Mouse (Mus musculus) ES-Bruce4 (cell line): ENCODE results near the gene Taok2. TPM values are rescaled to one million over a fixed set of nuclear protein-coding genes. Genes with fewer than 3 reads are reported as not detected.

Experiments used
- H3K27ac ChIP-seq: 2 replicates; pipeline ENCODE4 v1.5.1; 2012; ENCODE audit warnings: low read length, inconsistent platforms; ENCODE audit not compliant: insufficient read depth
- H3K27me3 ChIP-seq: 2 replicates; pipeline ENCODE4 v1.6.1; 2012; ENCODE audit warnings: mild to moderate bottlenecking, low read length, inconsistent platforms; ENCODE audit not compliant: control insufficient read depth, poor library complexity, insufficient read depth, severe bottlenecking
- H3K36me3 ChIP-seq: 2 replicates; pipeline ENCODE4 v1.6.1; 2012; ENCODE audit warnings: inconsistent platforms, mild to moderate bottlenecking, low read length, moderate library complexity; ENCODE audit not compliant: control insufficient read depth, poor library complexity, insufficient read depth, severe bottlenecking
- H3K4me1 ChIP-seq: one replicate; pipeline ENCODE4 v1.8.1; 2011; ENCODE audit warnings: low read length; ENCODE audit not compliant: control insufficient read depth, insufficient read depth
- H3K4me3 ChIP-seq: 2 replicates; pipeline ENCODE4 v1.5.1; 2011; ENCODE audit warnings: low read depth, mild to moderate bottlenecking, low read length
- H3K9ac ChIP-seq: 2 replicates; pipeline ENCODE4 v1.6.1; 2012; ENCODE audit warnings: low read depth, mild to moderate bottlenecking, inconsistent platforms; ENCODE audit not compliant: poor library complexity, severe bottlenecking
- H3K9me3 ChIP-seq: replicated peaks from 2 replicates; pipeline ENCODE4 v1.6.1; 2012; ENCODE audit warnings: mild to moderate bottlenecking, low read length, inconsistent platforms; ENCODE audit not compliant: control insufficient read depth, poor library complexity, insufficient read depth, severe bottlenecking
- CTCF ChIP-seq: IDR thresholded peaks from one replicate; pipeline ENCODE4 v1.8.1; 2011; ENCODE audit warnings: low read depth, low read length
- EP300 ChIP-seq: IDR thresholded peaks from 2 replicates; pipeline ENCODE4 v1.6.1; 2011; ENCODE audit warnings: low read depth, low read length; ENCODE audit not compliant: insufficient read depth
- POLR2A ChIP-seq: IDR thresholded peaks from one replicate; pipeline ENCODE4 v1.8.1; 2011; ENCODE audit warnings: low read length; ENCODE audit not compliant: insufficient read depth
- polyA plus RNA-seq: library from polyadenylated mRNA; stranded (reverse); fragments of >200 nt; gene quantifications from 2 replicates; pipeline ENCODE4 v1.2.4, GENCODE M21; 2011; ENCODE audit warnings: low read depth; ENCODE audit not compliant: missing spikeins, insufficient read depth, insufficient read length

Gene Taok2
- polyA plus RNA-seq, 1 experiment, result 41.0 TPM

GRCm38 (mm10) chr7:126825952-126826351 lies 58.6 kb downstream of the Taok2 start:
- peaks cover 10% of the 10 kb centered on the region for H3K4me1 ChIP-seq
- no peak overlapping the region for H3K9ac ChIP-seq
- no peaks in the 10 kb centered on the region for H3K9me3 ChIP-seq
- no peaks in the 10 kb centered on the region for H3K27me3 ChIP-seq
- no peak overlapping the region for H3K27ac ChIP-seq
- H3K36me3 ChIP-seq, result no peaks in the 10 kb centered on the region
- TF ChIP-seq EP300, result no peak
- TF ChIP-seq POLR2A, result no peak
- no peak for TF ChIP-seq CTCF
- no peak overlapping the region for H3K4me3 ChIP-seq

GRCm38 (mm10) chr7:126825403-126825802 lies 59.1 kb downstream of the Taok2 start:
- Histone ChIP-seq H3K9ac (no peak overlapping the region), H3K4me3 (no peak overlapping the region), H3K36me3 (no peaks in the 10 kb centered on the region), H3K27ac (no peak overlapping the region), H3K27me3 (no peaks in the 10 kb centered on the region), H3K9me3 (no peaks in the 10 kb centered on the region), H3K4me1 (peaks cover 10% of the 10 kb centered on the region)
- no peak for TF ChIP-seq POLR2A
- no peak for TF ChIP-seq CTCF
- TF ChIP-seq EP300, result no peak

- H3K9me3 ChIP-seq, result no peaks in the 10 kb centered on the region
- peak overlapping the region; percentile 3 for H3K4me3 ChIP-seq
- no peaks in the 10 kb centered on the region for H3K36me3 ChIP-seq
- peak overlapping the region; percentile 34; the same call in 1 of the 2 replicates for H3K9ac ChIP-seq
- no peak overlapping the region for H3K27ac ChIP-seq
- no peak for TF ChIP-seq POLR2A
- TF ChIP-seq EP300, result no peak
- TF ChIP-seq CTCF, result no peak
- H3K27me3 ChIP-seq, result no peaks in the 10 kb centered on the region
- H3K4me1 ChIP-seq, result peaks cover 11% of the 10 kb centered on the region
Measured at GRCm38 (mm10) chr7:126823940-126824339, 60.6 kb downstream of the Taok2 start.

- no peaks in the 10 kb centered on the region for H3K9me3 ChIP-seq
- H3K27ac ChIP-seq, result no peak overlapping the region
- peak overlapping the region; percentile 34 for H3K9ac ChIP-seq
- no peaks in the 10 kb centered on the region for H3K27me3 ChIP-seq
- TF ChIP-seq CTCF, result no peak
- no peak for TF ChIP-seq POLR2A
- TF ChIP-seq EP300, result no peak
- H3K4me3 ChIP-seq, result peak overlapping the region; percentile 56
- peaks cover 10% of the 10 kb centered on the region for H3K4me1 ChIP-seq
- H3K36me3 ChIP-seq, result no peaks in the 10 kb centered on the region
Measured at GRCm38 (mm10) chr7:126823202-126823711, 61.2 kb downstream of the Taok2 start.

GRCm38 (mm10) chr7:126822741-126823140 lies 61.8 kb downstream of the Taok2 start:
- Histone ChIP-seq H3K27ac (no peak overlapping the region), H3K9me3 (no peaks in the 10 kb centered on the region), H3K4me1 (peaks cover 10% of the 10 kb centered on the region), H3K4me3 (no peak overlapping the region), H3K27me3 (no peaks in the 10 kb centered on the region), H3K36me3 (no peaks in the 10 kb centered on the region), H3K9ac (peak overlapping the region; percentile 34)
- TF ChIP-seq POLR2A (no peak), CTCF (no peak), EP300 (no peak)

- Histone ChIP-seq H3K36me3 (no peaks in the 10 kb centered on the region), H3K27ac (no peak overlapping the region), H3K4me1 (peaks cover 10% of the 10 kb centered on the region), H3K9me3 (no peaks in the 10 kb centered on the region), H3K4me3 (no peak overlapping the region), H3K27me3 (no peaks in the 10 kb centered on the region), H3K9ac (no peak overlapping the region)
- no peak for TF ChIP-seq POLR2A
- TF ChIP-seq EP300, result peak; percentile 33; the same call in 1 of the 2 replicates
- TF ChIP-seq CTCF, result peak; percentile 99
Measured at GRCm38 (mm10) chr7:126821835-126822511, 62.5 kb downstream of the Taok2 start.
